Mouse (Mus musculus) forebrain, embryonic 12.5 days (tissue): ENCODE data around the gene Sorl1. TPM values are rescaled to one million over a fixed set of nuclear protein-coding genes. Genes with fewer than 3 reads are reported as not detected.

Source experiments
- ATAC-seq: fragments of 200-750 bp; cut with Nextera tagmentation; 2 replicates; pipeline ENCODE4 v1.8.0; 2017; ENCODE audit warnings: moderate TSS enrichment; ENCODE audit not compliant: low FRiP score
- H3K27ac ChIP-seq: fragments of 300-500 bp; sonication (generic); 2 replicates; pipeline ENCODE4 v1.5.1; 2016; ENCODE audit warnings: mild to moderate bottlenecking
- H3K27me3 ChIP-seq: fragments of 300-500 bp; sonication (generic); 2 replicates; pipeline ENCODE4 v1.6.1; 2016; ENCODE audit warnings: mild to moderate bottlenecking
- H3K36me3 ChIP-seq: fragments of 300-500 bp; sonication (generic); replicated peaks from 2 replicates; pipeline ENCODE4 v1.6.1; 2016; ENCODE audit warnings: mild to moderate bottlenecking
- H3K4me1 ChIP-seq: fragments of 300-500 bp; sonication (generic); 2 replicates; pipeline ENCODE4 v1.6.1; 2016
- H3K4me2 ChIP-seq: fragments of 300-500 bp; sonication (generic); 2 replicates; pipeline ENCODE4 v1.6.1; 2016; ENCODE audit warnings: mild to moderate bottlenecking, moderate library complexity
- H3K4me3 ChIP-seq: fragments of 300-500 bp; sonication (generic); replicated peaks from 2 replicates; pipeline ENCODE4 v1.5.1; 2016; ENCODE audit warnings: mild to moderate bottlenecking
- H3K9ac ChIP-seq: fragments of 300-500 bp; sonication (generic); 2 replicates; pipeline ENCODE4 v1.6.1; 2016; ENCODE audit warnings: mild to moderate bottlenecking
- H3K9me3 ChIP-seq: fragments of 300-500 bp; sonication (generic); 2 replicates; pipeline ENCODE4 v1.6.1; 2016
- WGBS: fragments of 180-500 bp; shearing (Covaris S2); methylation state at CpG from one replicate; pipeline ENCODE4 v1.1.7; 2016; 5-methylcytosine and 5-hydroxymethylcytosine counted together
- polyA plus RNA-seq: library from polyadenylated mRNA; unstranded; fragments of >200 nt; fragmentation: Nextera tagmentation; extraction: Ambion mirVana; gene quantifications from 2 replicates; pipeline ENCODE4 v1.2.1, GENCODE M21; 2016

The Sorl1 gene
- polyA plus RNA-seq, 1 experiment from 2014 or later: 11.1 TPM

DNA sequence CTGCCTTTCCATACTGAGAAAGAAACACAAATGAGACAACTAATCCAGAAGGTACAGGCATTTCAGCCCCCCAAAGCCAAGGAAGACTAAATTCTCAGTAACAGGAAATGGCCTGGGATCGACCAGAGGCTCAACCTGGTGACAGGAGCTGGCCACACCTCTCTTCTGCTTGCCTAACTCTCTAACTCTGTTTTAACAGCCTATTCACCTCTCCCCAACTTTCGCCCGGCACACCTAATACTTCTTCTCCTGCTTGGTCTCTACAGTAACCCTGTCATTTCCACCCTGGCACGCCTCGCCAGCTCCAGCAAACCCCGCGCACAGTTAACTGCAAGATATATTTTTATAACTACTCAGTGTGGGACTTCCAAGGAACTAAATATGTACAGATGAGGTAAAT lies 9.0 kb downstream of the Sorl1 start:
- ATAC-seq: no peak

DNA sequence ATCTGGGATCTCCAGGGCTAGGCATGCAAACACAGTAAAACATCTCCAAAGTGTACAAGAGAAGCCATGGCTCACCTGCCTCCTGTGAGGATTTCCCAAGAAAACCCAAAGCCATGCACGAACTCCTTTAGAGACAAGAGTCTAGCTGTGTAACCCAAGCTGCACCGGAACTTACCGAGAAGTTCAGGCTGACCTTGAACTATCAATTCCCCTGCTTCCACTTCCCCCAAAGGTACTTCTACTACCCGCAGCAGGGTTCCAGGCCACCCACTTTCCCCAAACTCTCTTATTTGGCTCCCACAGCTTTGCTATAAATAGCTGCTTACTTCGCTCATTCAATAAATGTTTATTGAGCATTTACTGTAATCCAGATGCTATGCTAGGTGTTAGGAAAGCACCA lies 10.8 kb downstream of the Sorl1 start:
- Histone ChIP-seq H3K9ac (no peak overlapping the region), H3K36me3 (no peaks in the 10 kb centered on the region)

More for the DNA sequence above, 9.0 kb downstream of the Sorl1 start:
- H3K27me3 ChIP-seq: no peaks in the 10 kb centered on the region; the same call in 1 of the 2 replicates
- no peak overlapping the region for H3K4me3 ChIP-seq
- H3K27ac ChIP-seq: no peak overlapping the region
- whole genome bisulfite sequencing: 90% methylated on average over 7 of the region's 7 CpGs
- H3K4me2 ChIP-seq: no peak overlapping the region
- H3K9me3 ChIP-seq: no peaks in the 10 kb centered on the region
- H3K9ac ChIP-seq: no peak overlapping the region
- no peaks in the 10 kb centered on the region for H3K36me3 ChIP-seq
- peaks cover 15% of the 10 kb centered on the region for H3K4me1 ChIP-seq

GRCm38 (mm10) chr9:42112691-42113090 lies 11.4 kb downstream of the Sorl1 start:
- no peak for ATAC-seq
- WGBS: 91% methylated on average over 6 of the region's 6 CpGs
- Histone ChIP-seq H3K4me2 (no peak overlapping the region), H3K4me3 (no peak overlapping the region), H3K27me3 (no peaks in the 10 kb centered on the region; the same call in 1 of the 2 replicates), H3K9me3 (no peaks in the 10 kb centered on the region), H3K27ac (no peak overlapping the region), H3K36me3 (no peaks in the 10 kb centered on the region), H3K9ac (no peak overlapping the region), H3K4me1 (peaks cover 16% of the 10 kb centered on the region)

More for the DNA sequence above, 10.8 kb downstream of the Sorl1 start:
- H3K4me3 ChIP-seq: no peak overlapping the region
- no peak for ATAC-seq
- no peaks in the 10 kb centered on the region; the same call in 1 of the 2 replicates for H3K27me3 ChIP-seq
- no peaks in the 10 kb centered on the region for H3K9me3 ChIP-seq
- peaks cover 16% of the 10 kb centered on the region for H3K4me1 ChIP-seq
- WGBS: 92% methylated on average over 5 of the region's 5 CpGs
- no peak overlapping the region for H3K27ac ChIP-seq
- H3K4me2 ChIP-seq: no peak overlapping the region

GRCm38 (mm10) chr9:42111256-42111655 lies 12.8 kb downstream of the Sorl1 start:
- Histone ChIP-seq H3K27me3 (no peaks in the 10 kb centered on the region; the same call in 1 of the 2 replicates), H3K36me3 (no peaks in the 10 kb centered on the region), H3K4me1 (peaks cover 12% of the 10 kb centered on the region), H3K9ac (no peak overlapping the region), H3K4me2 (no peak overlapping the region), H3K27ac (no peak overlapping the region), H3K9me3 (no peaks in the 10 kb centered on the region), H3K4me3 (no peak overlapping the region)
- 87% methylated on average over 7 of the region's 7 CpGs for WGBS
- ATAC-seq: no peak

- ATAC-seq: no peak
- Histone ChIP-seq H3K9me3 (no peaks in the 10 kb centered on the region), H3K4me3 (no peak overlapping the region), H3K4me1 (peaks cover 12% of the 10 kb centered on the region), H3K36me3 (no peaks in the 10 kb centered on the region), H3K27ac (no peak overlapping the region), H3K4me2 (no peak overlapping the region), H3K27me3 (no peaks in the 10 kb centered on the region; the same call in 1 of the 2 replicates), H3K9ac (no peak overlapping the region)
- 58% methylated on average over 9 of the region's 9 CpGs for WGBS
Measured at GRCm38 (mm10) chr9:42109837-42110451, 14.2 kb downstream of the Sorl1 start.

DNA sequence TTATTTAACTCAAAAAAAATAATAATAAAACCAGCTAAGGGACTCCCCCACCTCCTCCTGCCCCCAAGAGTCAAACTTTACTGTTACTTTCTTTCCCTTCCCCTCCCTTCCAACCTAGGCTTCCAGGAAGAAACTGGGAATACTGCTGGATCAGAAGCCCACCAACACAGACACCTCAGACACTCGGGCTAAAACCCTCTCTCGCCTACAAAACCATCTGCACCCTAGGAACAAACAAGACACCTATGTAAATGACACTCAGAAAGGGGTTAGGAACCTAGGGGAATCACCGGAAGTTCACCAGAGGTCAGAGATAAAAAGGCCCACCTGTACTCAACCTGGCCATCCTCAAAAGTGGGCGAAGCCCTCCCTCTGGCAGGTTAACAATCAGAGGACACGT lies 15.0 kb downstream of the Sorl1 start:
- Histone ChIP-seq H3K4me1 (peaks cover 12% of the 10 kb centered on the region), H3K4me3 (no peak overlapping the region), H3K9me3 (no peaks in the 10 kb centered on the region), H3K4me2 (no peak overlapping the region), H3K27me3 (no peaks in the 10 kb centered on the region; the same call in 1 of the 2 replicates), H3K27ac (no peak overlapping the region), H3K9ac (no peak overlapping the region), H3K36me3 (no peaks in the 10 kb centered on the region)
- no peak for ATAC-seq
- WGBS: 73% methylated on average over 5 of the region's 5 CpGs

DNA sequence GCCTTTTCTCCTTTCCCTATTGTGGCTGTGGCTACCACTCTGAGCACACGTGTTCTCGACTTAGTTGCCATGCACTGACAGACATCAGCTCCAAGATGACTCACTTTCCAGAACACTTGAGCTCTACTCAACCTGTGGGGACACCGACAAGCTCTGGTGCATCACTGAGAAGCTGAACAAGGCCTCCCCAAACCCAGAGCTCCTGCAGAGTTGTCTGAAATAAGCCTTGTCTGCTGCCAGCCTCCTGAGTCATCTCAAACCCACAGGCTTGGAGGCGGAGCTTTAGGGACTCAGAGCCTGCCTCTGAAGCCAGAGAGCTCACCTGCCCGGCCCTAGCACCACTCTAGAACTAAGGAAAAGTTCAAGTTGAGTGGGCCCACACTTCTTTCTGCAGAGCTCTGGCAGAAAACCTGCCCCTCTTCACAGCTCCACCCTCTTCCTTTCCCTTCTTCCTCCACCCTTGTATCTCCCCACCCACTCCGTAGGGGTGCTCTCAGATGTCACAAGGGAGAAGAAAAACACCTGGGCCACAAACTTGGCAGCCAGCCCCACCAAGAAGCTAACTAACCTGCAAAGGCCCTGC lies 15.6 kb downstream of the Sorl1 start:
- no peak overlapping the region for H3K27ac ChIP-seq
- H3K36me3 ChIP-seq: no peaks in the 10 kb centered on the region
- no peaks in the 10 kb centered on the region for H3K9me3 ChIP-seq
- H3K4me3 ChIP-seq: no peak overlapping the region
- no peak for ATAC-seq
- H3K4me1 ChIP-seq: peaks cover 12% of the 10 kb centered on the region
- WGBS: 68% methylated on average over 6 of the region's 6 CpGs
- H3K27me3 ChIP-seq: no peaks in the 10 kb centered on the region; the same call in 1 of the 2 replicates
- no peak overlapping the region for H3K9ac ChIP-seq
- no peak overlapping the region for H3K4me2 ChIP-seq

GRCm38 (mm10) chr9:42107062-42107461 lies 17.0 kb downstream of the Sorl1 start:
- Histone ChIP-seq H3K4me2 (no peak overlapping the region), H3K4me1 (peaks cover 12% of the 10 kb centered on the region), H3K27me3 (no peaks in the 10 kb centered on the region; the same call in 1 of the 2 replicates), H3K9ac (no peak overlapping the region), H3K27ac (no peak overlapping the region), H3K36me3 (no peaks in the 10 kb centered on the region), H3K4me3 (no peak overlapping the region), H3K9me3 (no peaks in the 10 kb centered on the region)
- ATAC-seq: no peak
- WGBS: 96% methylated on average over 10 of the region's 10 CpGs

DNA sequence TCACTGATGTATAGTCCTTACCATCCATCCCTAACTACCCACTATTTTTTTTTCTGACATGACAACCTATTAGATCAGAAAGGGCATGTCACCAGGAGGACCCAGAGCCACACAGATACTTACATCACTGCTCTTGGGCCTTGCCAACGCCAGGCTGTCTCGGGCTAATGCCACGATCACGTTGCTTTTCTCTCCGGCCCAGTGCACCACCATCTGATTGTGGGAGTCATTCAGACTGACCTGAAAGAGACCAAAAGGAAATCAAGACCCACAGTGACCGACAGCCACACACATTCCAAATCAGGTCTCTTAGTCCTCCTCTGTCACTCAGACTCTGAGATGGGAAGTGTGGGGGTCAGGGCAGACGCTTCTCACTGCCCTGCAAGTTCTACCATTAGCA lies 17.8 kb downstream of the Sorl1 start:
- no peak overlapping the region for H3K4me2 ChIP-seq
- 87% methylated on average over 7 of the region's 7 CpGs for WGBS
- no peaks in the 10 kb centered on the region for H3K9me3 ChIP-seq
- peaks cover 12% of the 10 kb centered on the region for H3K4me1 ChIP-seq
- no peak overlapping the region for H3K9ac ChIP-seq
- no peaks in the 10 kb centered on the region for H3K36me3 ChIP-seq
- H3K4me3 ChIP-seq: no peak overlapping the region
- H3K27ac ChIP-seq: no peak overlapping the region
- H3K27me3 ChIP-seq: no peaks in the 10 kb centered on the region; the same call in 1 of the 2 replicates
- no peak for ATAC-seq

DNA sequence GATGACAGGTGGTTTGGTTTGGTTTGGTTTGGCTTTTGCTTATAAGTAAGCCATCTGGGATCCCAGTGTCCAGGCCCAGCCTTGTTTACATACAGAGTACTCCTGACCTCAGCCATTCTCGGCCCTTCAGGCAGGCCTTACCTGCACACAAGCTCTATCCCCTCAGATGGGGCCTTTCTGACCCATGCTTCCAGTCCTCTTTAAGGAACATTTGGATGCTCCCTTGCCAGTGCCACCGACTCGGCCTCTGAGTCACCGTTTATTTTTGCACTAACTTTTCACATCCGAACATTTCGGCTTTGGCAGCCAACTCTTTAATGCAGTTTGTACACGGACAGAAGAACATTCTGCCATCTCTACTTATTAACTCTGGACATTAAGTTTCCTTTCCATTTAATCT lies 20.6 kb downstream of the Sorl1 start:
- ATAC-seq: no peak
- Histone ChIP-seq H3K27ac (no peak overlapping the region), H3K4me2 (no peak overlapping the region), H3K4me3 (no peak overlapping the region), H3K9ac (no peak overlapping the region), H3K4me1 (peaks cover 4% of the 10 kb centered on the region; the same call in 1 of the 2 replicates), H3K9me3 (no peaks in the 10 kb centered on the region), H3K36me3 (no peaks in the 10 kb centered on the region), H3K27me3 (no peaks in the 10 kb centered on the region)
- 92% methylated on average over 7 of the region's 7 CpGs for WGBS

GRCm38 (mm10) chr9:42102013-42102412 lies 22.1 kb downstream of the Sorl1 start:
- WGBS: 94% methylated on average over 6 of the region's 6 CpGs
- peaks cover 4% of the 10 kb centered on the region; the same call in 1 of the 2 replicates for H3K4me1 ChIP-seq
- H3K9ac ChIP-seq: no peak overlapping the region
- ATAC-seq: no peak
- no peak overlapping the region for H3K27ac ChIP-seq
- H3K4me2 ChIP-seq: no peak overlapping the region
- no peaks in the 10 kb centered on the region for H3K27me3 ChIP-seq
- H3K4me3 ChIP-seq: no peak overlapping the region
- no peaks in the 10 kb centered on the region; the same call in 1 of the 2 replicates for H3K36me3 ChIP-seq
- H3K9me3 ChIP-seq: no peaks in the 10 kb centered on the region

GRCm38 (mm10) chr9:42101266-42101665 lies 22.8 kb downstream of the Sorl1 start:
- Histone ChIP-seq H3K27ac (no peak overlapping the region), H3K9ac (no peak overlapping the region), H3K27me3 (no peaks in the 10 kb centered on the region), H3K4me2 (no peak overlapping the region), H3K4me1 (peaks cover 4% of the 10 kb centered on the region; the same call in 1 of the 2 replicates), H3K36me3 (no peaks in the 10 kb centered on the region; the same call in 1 of the 2 replicates), H3K9me3 (no peaks in the 10 kb centered on the region), H3K4me3 (no peak overlapping the region)
- WGBS: 87% methylated on average over 7 of the region's 7 CpGs
- ATAC-seq: no peak
